8 mouse cellular contexts compared by ENCODE assay signal in genomic region chr5:141985003-141985402, GRCm38 (mm10).
DNase-seq lines count a peak whose midpoint lies in the region; ATAC-seq and TF ChIP-seq lines count a peak whose summit lies in the region.
"Had no signal": no experiment of that assay in that cellular context is flagged by ENCODE, and none has a peak within 500 bp of the region (broad histone marks: within the 10 kb centered on the region; RNA-seq: fewer than 3 reads in every experiment).

No protein-coding gene starts in this region.

- TF ChIP-seq POLR2A in cerebellum, adult 2 months (IDR thresholded peaks at IDR 0.05; ENCODE audit: borderline replicate concordance, insufficient read depth, low read length) = no peak

- no peak overlapping the region for H3K27ac ChIP-seq in cerebellum, adult 2 months (ENCODE audit: insufficient read depth, low read length)
- H3K27ac ChIP-seq: heart, embryonic 15.5 days had no signal

- H3K9me3 ChIP-seq in E14TG2a.4 (ENCODE audit: low read length) = no peaks in the 10 kb centered on the region
- H3K9me3 ChIP-seq: heart, embryonic 15.5 days had no signal

- no peaks in the 10 kb centered on the region for H3K36me3 ChIP-seq in E14TG2a.4 (ENCODE audit: insufficient read depth, low read length)
- H3K36me3 ChIP-seq: heart, embryonic 15.5 days had no signal

- 44% methylated on average over 8 of the region's 8 CpGs for WGBS in cerebellum, adult 2 months

- DNase-seq in 416B (ENCODE audit: low read depth) = peak; percentile 11
- DNase-seq in cerebellum, adult 2 months = peak; percentile 19 to 39
- DNase-seq in gonadal fat pad, adult 2 months (ENCODE audit: low read depth) = peak; percentile 5
- peak; percentile 93 for DNase-seq in kidney, postnatal 4 days
- DNase-seq in spleen, postnatal 36 days (ENCODE audit: low spot score in 2 of 2) = peak; percentile 40 to 53

- TF ChIP-seq CTCF in E14TG2a.4 (conservative IDR thresholded peaks at IDR 0.05; ENCODE audit: low read length) = peak; percentile 93
- peak; percentile 67; the same call in 1 of the 2 replicates for TF ChIP-seq CTCF in cerebellum, adult 2 months (IDR thresholded peaks at IDR 0.05; ENCODE audit: borderline replicate concordance, insufficient read depth, low read depth, low read length)

- H3K4me3 ChIP-seq in E14TG2a.4 (replicated peaks; ENCODE audit: low read length) = no peak overlapping the region
- H3K4me3 ChIP-seq in cerebellum, adult 2 months (replicated peaks; ENCODE audit: insufficient read depth, low read depth, low read length) = no peak overlapping the region
- H3K4me3 ChIP-seq: heart, embryonic 15.5 days had no signal

- H3K4me1 ChIP-seq in E14TG2a.4 (replicated peaks; ENCODE audit: low read depth, low read length) = peaks cover 14% of the 10 kb centered on the region
- no peaks in the 10 kb centered on the region; the same call in 1 of the 2 replicates for H3K4me1 ChIP-seq in cerebellum, adult 2 months (ENCODE audit: control insufficient read depth, insufficient read depth, low read length)
- H3K4me1 ChIP-seq: heart, embryonic 15.5 days had no signal

- ATAC-seq in megakaryocyte progenitor cell, adult 5-6 weeks (replicated peaks; ENCODE audit: poor library complexity) = peak; percentile 99

- H3K27me3 ChIP-seq in E14TG2a.4 (ENCODE audit: insufficient read depth, low read length) = peaks cover 19% of the 10 kb centered on the region
- no peaks in the 10 kb centered on the region for H3K27me3 ChIP-seq in cerebellum, adult 2 months (ENCODE audit: control insufficient read depth, insufficient read depth, low read length)
- H3K27me3 ChIP-seq: heart, embryonic 15.5 days had no signal

Comparison
In these comparisons a context has a peak if more than half of its experiments do, and no peak if none do; other contexts are left out.
1. DNase-seq: peak in every context shown above with its lines; median percentile 93 in kidney, postnatal 4 days; 46 in spleen, postnatal 36 days; 29 in cerebellum, adult 2 months; 11 in 416B; 5 in gonadal fat pad, adult 2 months.